Mouse (Mus musculus) lung, adult 2 months (tissue): Measurements from ENCODE around the gene Serpina1f.

ENCODE experiments used
- CTCF ChIP-seq: fragments of 200-500 bp; IDR thresholded peaks from 2 replicates; pipeline ENCODE4 v1.5.1; 2011; ENCODE audit warnings: mild to moderate bottlenecking, low read length, control low read depth; ENCODE audit not compliant: insufficient read depth
- POLR2A ChIP-seq: fragments of 200-500 bp; IDR thresholded peaks from 2 replicates; pipeline ENCODE4 v1.6.1; 2011; ENCODE audit warnings: low read depth, mild to moderate bottlenecking, control low read depth, low read length, borderline replicate concordance; ENCODE audit errors: extremely low read depth

DNA sequence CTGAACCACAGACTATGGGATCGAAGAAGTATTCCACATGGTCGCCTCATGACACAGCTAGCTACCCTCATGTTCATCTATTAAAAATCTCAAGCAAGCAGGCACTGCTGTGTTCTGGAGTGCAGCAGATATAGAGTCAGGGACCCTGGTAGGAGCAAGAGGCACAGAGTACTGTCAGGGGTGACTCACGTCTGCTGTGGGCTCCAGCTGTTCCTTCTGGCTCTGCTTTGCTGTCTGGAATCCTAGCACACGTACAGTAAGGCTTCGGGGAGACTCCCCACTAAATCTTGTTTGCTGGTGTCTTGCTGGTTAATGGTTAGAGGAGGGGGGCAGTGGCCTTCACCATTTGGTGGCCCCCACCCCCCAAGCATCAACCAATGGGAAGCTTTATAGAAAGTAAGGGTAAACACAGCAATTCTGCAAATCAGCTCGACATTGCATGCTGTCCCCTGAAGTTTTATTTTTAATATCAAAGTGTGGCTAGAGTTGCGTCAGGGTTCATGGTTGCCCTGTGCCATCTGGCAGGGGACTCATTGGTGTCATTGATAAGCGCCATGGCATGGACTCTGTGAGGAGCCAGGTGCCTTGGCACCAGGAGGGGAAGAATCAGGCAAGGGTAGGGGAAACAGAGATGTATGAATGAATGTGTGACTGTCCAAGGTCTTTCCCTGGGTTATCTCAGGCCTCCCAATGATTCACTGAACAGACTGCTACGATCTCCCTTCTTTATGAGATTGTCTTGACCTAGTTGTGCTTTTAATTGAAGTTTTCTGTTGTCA, 38.3 kb downstream of the Serpina1f start, which contains the start of gene Serpina6:
- TF ChIP-seq POLR2A (no peak), CTCF (no peak)
